Mouse (Mus musculus): ENCODE measurements at regions not wholly inside any gene's neighbourhood (a gene's known extent, or its start where the extent isn't known, plus 50 kb on each side); places are given as distances from the start of the nearest gene placed in this dataset.

DNA sequence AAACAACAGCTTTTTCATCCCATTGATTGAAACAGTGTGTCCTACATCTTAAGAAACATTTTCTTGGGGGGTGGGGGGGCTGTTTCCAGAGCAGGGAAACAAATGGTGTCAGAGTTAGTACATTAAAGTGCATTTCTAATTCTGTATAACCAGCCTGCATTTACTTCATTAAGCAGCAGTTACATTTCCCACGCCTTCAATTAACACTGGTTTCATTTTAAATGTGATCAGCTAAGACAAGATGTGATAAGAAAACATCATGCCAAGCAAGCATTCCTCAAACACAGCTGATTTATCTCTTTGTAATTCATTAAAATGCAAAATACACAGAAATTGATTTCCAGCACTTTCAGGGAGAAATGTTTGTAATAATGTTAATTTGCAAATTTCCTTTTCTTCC, 122.0 kb downstream of the Olfr1505 start:
- H3K36me3 ChIP-seq, result no peaks in the 10 kb centered on the region
- no peaks in the 10 kb centered on the region for H3K27me3 ChIP-seq
- no peaks in the 10 kb centered on the region for H3K9me3 ChIP-seq
- H3K27ac ChIP-seq (replicated peaks), result no peak overlapping the region
- H3K4me1 ChIP-seq, result peaks cover 14% of the 10 kb centered on the region
- ATAC-seq (ENCODE audit: low FRiP score, low read depth), result no peak
- H3K4me2 ChIP-seq (replicated peaks), result no peak overlapping the region
- H3K4me3 ChIP-seq, result no peak overlapping the region
- no peak overlapping the region for H3K9ac ChIP-seq (replicated peaks)
- 62% methylated on average over 1 of the region's 1 CpGs for WGBS

DNA sequence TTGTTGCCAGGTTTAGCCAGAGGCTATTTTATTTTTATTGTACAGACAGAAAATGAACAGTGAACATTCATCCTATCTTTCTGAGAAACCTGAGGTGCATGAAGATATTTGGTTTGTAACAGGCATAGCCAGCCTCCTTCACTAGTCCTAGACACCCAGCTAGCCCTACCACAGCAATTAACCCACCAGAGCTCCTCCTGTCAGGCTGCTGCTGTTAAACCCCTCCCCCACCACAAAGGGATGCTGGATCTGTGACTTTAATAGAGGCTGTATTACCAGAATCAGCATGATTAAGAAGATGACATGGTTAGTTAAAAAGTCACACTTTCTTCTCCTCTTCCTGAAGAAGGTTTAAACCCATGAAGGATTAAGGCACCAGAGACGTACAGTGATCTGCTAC, 122.5 kb downstream of the Olfr1505 start:
- Histone ChIP-seq H3K4me3 (no peak overlapping the region), H3K9me3 (no peaks in the 10 kb centered on the region), H3K36me3 (no peaks in the 10 kb centered on the region), H3K27me3 (no peaks in the 10 kb centered on the region), H3K27ac (replicated peaks) (no peak overlapping the region), H3K9ac (replicated peaks) (no peak overlapping the region), H3K4me1 (peaks cover 14% of the 10 kb centered on the region), H3K4me2 (replicated peaks) (no peak overlapping the region)
- peak; percentile 75 for ATAC-seq (ENCODE audit: low FRiP score, low read depth)
- 29% methylated on average over 1 of the region's 1 CpGs for WGBS

DNA sequence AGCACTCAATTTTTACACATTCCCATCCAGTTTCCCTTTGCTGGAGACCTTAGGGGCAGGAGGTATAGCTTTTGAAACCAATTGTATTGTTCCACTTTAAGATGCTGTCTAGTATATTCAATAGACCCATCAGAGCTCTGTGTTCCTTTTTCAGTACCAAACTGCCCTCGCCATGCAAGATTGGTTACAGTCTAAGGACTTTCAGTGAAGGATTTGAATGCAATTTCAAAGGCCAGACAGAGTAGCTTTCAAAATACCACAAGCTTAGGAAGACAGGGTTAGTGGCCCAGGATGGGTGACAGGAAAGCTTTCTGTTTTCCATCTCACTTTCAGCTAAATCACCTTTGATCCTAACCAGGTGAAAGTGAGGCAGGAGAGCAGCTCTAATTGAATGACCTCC, 123.4 kb downstream of the Olfr1505 start:
- no peak overlapping the region for H3K27ac ChIP-seq (replicated peaks)
- no peaks in the 10 kb centered on the region for H3K9me3 ChIP-seq
- no peaks in the 10 kb centered on the region for H3K36me3 ChIP-seq
- H3K4me1 ChIP-seq, result peaks cover 14% of the 10 kb centered on the region
- no peaks in the 10 kb centered on the region for H3K27me3 ChIP-seq
- no peak overlapping the region for H3K4me2 ChIP-seq (replicated peaks)
- peak; percentile 56; the same call in 1 of the 2 replicates for ATAC-seq (ENCODE audit: low FRiP score, low read depth)
- no peak overlapping the region for H3K9ac ChIP-seq (replicated peaks)
- 18% methylated on average over 1 of the region's 1 CpGs for WGBS
- no peak overlapping the region for H3K4me3 ChIP-seq

DNA sequence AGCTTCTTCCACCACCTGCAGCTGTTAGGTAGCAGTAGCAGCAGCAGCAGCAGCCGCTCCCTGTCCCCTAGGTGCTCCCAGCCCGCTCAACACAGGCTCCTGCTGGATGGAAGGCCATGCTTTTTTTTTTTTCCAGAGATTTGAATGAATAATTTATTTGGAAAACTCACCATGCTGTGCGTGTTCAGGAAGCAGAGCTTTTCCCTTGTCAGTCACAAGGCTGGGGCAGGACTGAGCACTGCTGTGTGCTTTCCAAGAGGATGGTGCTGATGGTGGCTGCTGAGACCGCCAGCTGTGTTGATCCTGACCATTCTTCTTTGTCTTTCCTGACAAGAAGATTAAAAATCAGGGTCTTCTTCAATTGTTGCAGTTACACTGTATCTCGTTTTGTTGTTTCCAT, 129.4 kb downstream of the Olfr1505 start:
- no peak overlapping the region for H3K27ac ChIP-seq (replicated peaks)
- H3K9ac ChIP-seq (replicated peaks), result no peak overlapping the region
- peak; percentile 82 for ATAC-seq (ENCODE audit: low FRiP score, low read depth)
- H3K4me3 ChIP-seq, result no peak overlapping the region
- no peak overlapping the region for H3K4me2 ChIP-seq (replicated peaks)
- no peaks in the 10 kb centered on the region for H3K36me3 ChIP-seq
- H3K4me1 ChIP-seq, result 0 out of 2 replicates have a peak, but pooled peaks cover 3% of the 10 kb centered on the region
- WGBS, result 23% methylated on average over 5 of the region's 5 CpGs
- H3K9me3 ChIP-seq, result no peaks in the 10 kb centered on the region
- H3K27me3 ChIP-seq, result no peaks in the 10 kb centered on the region

DNA sequence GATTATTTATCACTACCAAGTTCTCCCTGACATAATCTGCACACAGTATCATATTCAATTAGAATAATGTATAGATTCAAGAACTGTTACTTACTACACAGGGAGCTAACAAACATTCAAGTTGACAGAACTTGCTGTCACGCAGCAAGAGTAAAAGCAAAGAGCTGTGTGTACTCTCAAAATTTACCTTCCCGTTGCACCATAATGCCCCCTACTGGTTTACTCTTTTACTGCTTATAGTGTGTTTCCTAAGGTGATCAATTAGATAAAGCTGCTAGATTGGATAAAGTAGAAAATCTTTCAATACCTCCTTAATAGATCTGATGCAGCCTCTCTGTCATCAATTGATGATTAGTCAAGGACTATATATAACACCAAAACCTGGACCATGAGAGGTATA, 132.1 kb downstream of the Olfr1505 start:
- Histone ChIP-seq H3K4me3 (no peak overlapping the region), H3K4me2 (replicated peaks) (no peak overlapping the region), H3K4me1 (0 out of 2 replicates have a peak, but pooled peaks cover 3% of the 10 kb centered on the region), H3K36me3 (no peaks in the 10 kb centered on the region), H3K9ac (replicated peaks) (no peak overlapping the region), H3K9me3 (no peaks in the 10 kb centered on the region), H3K27me3 (no peaks in the 10 kb centered on the region), H3K27ac (replicated peaks) (no peak overlapping the region)
- no peak for ATAC-seq (ENCODE audit: low FRiP score, low read depth)
- WGBS, result 64% methylated on average over 2 of the region's 2 CpGs

DNA sequence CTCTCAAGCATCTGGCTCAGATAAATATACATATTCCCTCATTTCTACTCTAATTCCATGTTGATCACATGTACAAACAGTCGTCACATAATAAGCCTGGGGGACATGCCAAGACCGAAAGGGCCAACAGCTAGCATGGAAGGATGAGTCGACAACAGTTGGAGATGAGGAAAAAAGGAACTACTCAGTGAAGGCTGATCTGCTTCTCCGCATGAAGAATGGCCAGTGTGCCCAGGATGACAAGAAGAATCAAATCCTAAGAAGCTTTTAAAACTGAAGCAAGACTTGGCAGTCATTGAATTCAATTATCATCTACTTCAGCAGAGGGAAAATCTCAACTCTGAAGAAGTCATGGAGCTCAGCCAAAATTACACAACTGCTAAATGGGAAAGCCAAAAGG, 138.7 kb downstream of the Olfr1505 start:
- no peak overlapping the region for H3K4me2 ChIP-seq (replicated peaks)
- WGBS, result 91% methylated on average over 4 of the region's 4 CpGs
- H3K36me3 ChIP-seq, result no peaks in the 10 kb centered on the region
- H3K9me3 ChIP-seq, result no peaks in the 10 kb centered on the region
- H3K9ac ChIP-seq (replicated peaks), result no peak overlapping the region
- H3K4me3 ChIP-seq, result no peak overlapping the region
- ATAC-seq (ENCODE audit: low FRiP score, low read depth), result no peak
- no peaks in the 10 kb centered on the region for H3K27me3 ChIP-seq
- no peaks in the 10 kb centered on the region for H3K4me1 ChIP-seq
- H3K27ac ChIP-seq (replicated peaks), result no peak overlapping the region

DNA sequence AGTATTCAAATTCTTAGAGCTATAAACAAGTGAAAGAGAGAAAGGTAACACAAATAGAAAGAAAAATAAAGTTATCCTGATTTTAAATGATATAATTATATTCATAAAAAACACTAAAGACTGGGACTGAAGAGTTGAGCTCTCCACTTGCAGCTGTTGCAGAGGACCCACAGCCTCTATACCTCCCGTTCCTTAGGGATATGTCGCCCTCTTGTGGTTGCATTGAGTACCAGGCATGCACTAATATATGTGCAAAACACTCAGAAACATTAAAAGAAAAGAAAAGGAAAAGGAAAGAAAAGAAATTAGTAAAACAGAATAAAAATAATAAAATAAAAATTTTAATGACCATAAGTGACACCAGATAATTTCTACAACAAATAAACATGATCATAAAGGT, 167.2 kb downstream of the Olfr1505 start:
- H3K4me2 ChIP-seq (replicated peaks), result no peak overlapping the region
- H3K4me1 ChIP-seq, result no peaks in the 10 kb centered on the region
- peaks cover 4% of the 10 kb centered on the region; the same call in 1 of the 2 replicates for H3K27me3 ChIP-seq
- H3K9ac ChIP-seq (replicated peaks), result no peak overlapping the region
- no peak overlapping the region for H3K4me3 ChIP-seq
- no peak overlapping the region for H3K27ac ChIP-seq (replicated peaks)
- 13% methylated on average over 2 of the region's 2 CpGs for WGBS
- H3K9me3 ChIP-seq, result no peaks in the 10 kb centered on the region; the same call in 1 of the 2 replicates
- no peak for ATAC-seq (ENCODE audit: low FRiP score, low read depth)
- no peaks in the 10 kb centered on the region for H3K36me3 ChIP-seq

DNA sequence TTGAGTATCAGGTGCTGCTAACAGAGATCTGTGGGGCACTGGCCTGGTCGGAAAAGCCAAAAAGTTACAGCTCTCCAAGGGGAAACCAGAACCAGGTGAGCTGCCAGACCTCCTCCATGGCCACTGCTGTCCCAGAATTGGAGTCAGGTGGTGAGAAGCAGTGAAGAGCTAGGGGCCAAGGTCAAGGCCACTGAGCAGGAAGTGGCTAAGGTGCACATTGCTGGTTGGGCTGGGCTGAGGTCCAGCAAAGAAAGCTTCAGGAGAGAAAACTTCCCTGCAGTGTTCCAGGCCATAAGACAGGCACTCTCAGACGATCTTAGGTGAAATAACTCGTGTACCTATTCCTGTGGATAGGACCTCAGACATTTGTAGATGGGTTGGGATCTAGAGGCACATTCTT, 171.4 kb downstream of the Olfr1505 start:
- 86% methylated on average over 3 of the region's 3 CpGs for WGBS
- no peak for ATAC-seq (ENCODE audit: low FRiP score, low read depth)
- H3K9ac ChIP-seq (replicated peaks), result no peak overlapping the region

DNA sequence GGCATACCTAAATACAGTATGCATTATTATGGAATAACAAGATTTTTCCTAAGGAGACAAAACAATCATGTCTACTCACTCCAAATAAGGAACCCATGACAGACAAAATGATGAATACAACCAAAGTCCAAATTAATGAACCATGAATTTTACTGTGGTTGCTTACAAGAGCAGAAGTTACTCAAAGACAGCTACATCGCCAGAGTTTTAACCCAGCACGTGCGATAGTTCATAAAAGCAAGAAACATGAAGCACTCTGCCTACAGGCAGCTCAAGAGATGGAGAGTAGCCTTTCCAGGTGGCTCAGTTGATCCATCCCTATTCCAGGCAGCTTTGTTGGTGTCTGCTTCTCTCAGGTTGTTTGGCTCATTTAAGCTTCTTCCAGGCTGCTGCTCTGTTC, 176.8 kb downstream of the Olfr1505 start:
- ATAC-seq (ENCODE audit: low FRiP score, low read depth), result no peak
- no peak overlapping the region for H3K4me2 ChIP-seq (replicated peaks)
- H3K4me1 ChIP-seq, result no peaks in the 10 kb centered on the region
- H3K27ac ChIP-seq (replicated peaks), result no peak overlapping the region
- no peaks in the 10 kb centered on the region for H3K9me3 ChIP-seq
- no peak overlapping the region for H3K9ac ChIP-seq (replicated peaks)
- WGBS, result 96% methylated on average over 3 of the region's 3 CpGs
- H3K36me3 ChIP-seq, result no peaks in the 10 kb centered on the region
- H3K27me3 ChIP-seq, result peaks cover 5% of the 10 kb centered on the region
- no peak overlapping the region for H3K4me3 ChIP-seq

More for the DNA sequence above, 171.4 kb downstream of the Olfr1505 start:
- Histone ChIP-seq H3K36me3 (no peaks in the 10 kb centered on the region), H3K4me3 (no peak overlapping the region), H3K27ac (replicated peaks) (no peak overlapping the region), H3K4me2 (replicated peaks) (no peak overlapping the region), H3K27me3 (peaks cover 4% of the 10 kb centered on the region; the same call in 1 of the 2 replicates), H3K9me3 (no peaks in the 10 kb centered on the region; the same call in 1 of the 2 replicates), H3K4me1 (no peaks in the 10 kb centered on the region)

DNA sequence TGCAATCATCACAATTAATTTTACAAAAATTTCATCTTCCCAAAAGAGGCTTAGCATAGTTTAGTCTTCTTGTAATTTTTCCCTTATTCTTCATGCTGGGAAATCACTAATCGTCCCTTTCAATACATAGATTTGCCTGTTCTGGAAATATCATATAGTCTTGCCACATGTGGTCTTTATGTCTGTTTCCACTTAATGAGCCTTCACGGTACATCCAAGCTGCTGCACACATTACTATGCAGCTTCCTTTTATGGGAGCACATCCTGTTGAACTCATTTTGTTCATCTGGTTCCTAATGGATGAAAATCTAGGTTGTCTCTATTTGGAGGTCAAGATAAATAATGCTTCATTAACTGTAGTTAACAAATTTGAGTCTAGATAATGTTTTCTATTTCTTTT, 180.9 kb downstream of the Olfr1505 start:
- WGBS, result 67% methylated on average over 2 of the region's 2 CpGs
- Histone ChIP-seq H3K27me3 (peaks cover 3% of the 10 kb centered on the region; the same call in 1 of the 2 replicates), H3K9ac (replicated peaks) (no peak overlapping the region), H3K4me2 (replicated peaks) (no peak overlapping the region), H3K27ac (replicated peaks) (no peak overlapping the region), H3K4me3 (no peak overlapping the region), H3K9me3 (no peaks in the 10 kb centered on the region), H3K36me3 (no peaks in the 10 kb centered on the region), H3K4me1 (0 out of 2 replicates have a peak, but pooled peaks cover 5% of the 10 kb centered on the region)
- no peak for ATAC-seq (ENCODE audit: low FRiP score, low read depth)

DNA sequence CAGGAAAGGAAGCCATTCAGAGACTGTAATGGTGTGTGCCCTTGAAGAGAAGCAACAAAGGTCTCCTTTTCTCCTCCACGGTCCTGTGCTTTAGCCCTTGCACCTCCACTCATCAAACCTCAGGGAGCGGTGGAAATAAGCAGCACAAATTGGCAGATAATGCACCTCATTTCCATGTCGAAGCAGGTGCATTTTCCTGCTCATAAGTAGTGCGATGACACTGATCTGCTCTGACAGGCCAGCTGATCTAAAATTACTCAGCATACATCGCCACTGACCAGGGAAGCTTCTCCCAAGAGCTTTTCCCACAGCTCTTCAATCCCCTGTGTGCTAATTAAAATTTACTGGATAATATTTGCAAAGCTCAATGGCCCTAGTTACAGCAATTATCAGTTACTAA, 182.9 kb downstream of the Olfr1505 start:
- H3K36me3 ChIP-seq, result no peaks in the 10 kb centered on the region
- 47% methylated on average over 5 of the region's 5 CpGs for WGBS
- no peak overlapping the region for H3K4me3 ChIP-seq
- peaks cover 3% of the 10 kb centered on the region; the same call in 1 of the 2 replicates for H3K27me3 ChIP-seq
- no peaks in the 10 kb centered on the region for H3K9me3 ChIP-seq
- 0 out of 2 replicates have a peak, but pooled peaks cover 5% of the 10 kb centered on the region for H3K4me1 ChIP-seq
- ATAC-seq (ENCODE audit: low FRiP score, low read depth), result peak; percentile 78
- no peak overlapping the region for H3K9ac ChIP-seq (replicated peaks)
- H3K27ac ChIP-seq (replicated peaks), result no peak overlapping the region
- H3K4me2 ChIP-seq (replicated peaks), result no peak overlapping the region

DNA sequence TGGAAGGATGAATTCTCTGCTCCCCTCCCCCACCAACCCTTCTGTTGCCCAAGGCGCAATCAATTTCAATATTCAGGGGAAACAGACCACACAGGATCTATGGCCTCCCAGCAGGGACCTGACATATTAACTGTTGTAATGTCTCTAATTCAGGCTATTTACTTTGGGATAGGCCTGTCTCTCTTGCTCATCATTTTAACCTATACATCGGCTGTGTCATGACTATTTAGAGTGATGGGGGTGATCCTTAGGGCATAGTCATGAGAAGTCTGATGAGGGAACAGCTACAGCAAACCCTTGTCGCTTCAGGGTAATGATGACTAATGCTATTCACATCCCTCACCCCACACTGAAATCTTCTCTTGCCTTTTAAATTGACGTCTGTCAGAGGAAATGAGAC, 195.8 kb downstream of the Olfr1505 start:
- Histone ChIP-seq H3K27me3 (peaks cover 19% of the 10 kb centered on the region), H3K9me3 (no peaks in the 10 kb centered on the region), H3K4me3 (no peak overlapping the region), H3K9ac (replicated peaks) (no peak overlapping the region), H3K27ac (replicated peaks) (no peak overlapping the region), H3K4me2 (replicated peaks) (no peak overlapping the region), H3K36me3 (no peaks in the 10 kb centered on the region), H3K4me1 (no peaks in the 10 kb centered on the region)
- ATAC-seq (ENCODE audit: low FRiP score, low read depth), result peak; percentile 54
- 67% methylated on average over 4 of the region's 4 CpGs for WGBS
